Mouse (Mus musculus): ENCODE data around the gene Camp.
"Not testable (repeated sequence)": the region's sequence is repeated elsewhere in the genome, so short reads cannot be mapped to it uniquely, and the experiment has no call there.

Camp gene

DNA sequence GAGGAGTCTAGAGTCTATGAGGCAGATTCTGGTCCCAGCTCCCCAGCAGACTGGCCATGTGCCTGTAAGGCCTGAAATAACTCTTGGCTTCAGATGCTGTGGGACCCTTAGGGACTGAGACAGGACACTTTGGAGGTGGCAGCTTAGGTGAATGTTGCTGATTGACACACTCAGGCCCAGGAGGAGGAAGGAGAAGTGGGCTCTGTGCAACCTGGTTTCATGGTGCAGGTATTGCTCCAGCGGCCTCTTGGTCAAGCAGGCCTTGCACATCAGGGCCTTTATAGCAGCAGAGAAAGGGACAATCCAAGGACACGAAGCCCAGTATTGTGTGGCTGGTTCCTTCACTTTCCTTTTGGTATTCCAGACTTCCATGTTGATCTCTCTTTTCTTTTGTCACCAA, 4.9 kb upstream of the Camp start:
- DNase-seq (ENCODE audit: low read depth in 2 of 2, low spot score in 2 of 2), result no peak

DNA sequence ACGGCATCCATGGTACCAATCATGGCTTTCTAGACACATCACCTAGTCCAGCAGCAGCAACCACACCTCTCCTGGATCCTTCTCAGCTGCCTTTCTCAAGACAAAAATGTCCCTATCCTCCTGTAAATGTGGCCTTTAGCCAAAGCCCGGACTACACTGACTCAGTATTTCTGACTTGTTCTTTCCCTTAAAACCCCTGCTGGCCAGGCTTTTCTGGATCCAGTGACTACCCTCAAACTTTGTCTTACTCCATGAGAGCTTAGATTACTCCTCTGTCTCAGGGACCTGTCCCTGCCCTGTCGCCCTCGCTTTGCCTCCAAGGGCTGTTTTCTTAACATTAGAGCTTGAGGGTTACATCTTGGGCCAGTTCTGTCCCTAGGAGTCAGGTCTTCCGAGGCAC, 682 bp upstream of the Camp start:
- no peak for DNase-seq (ENCODE audit: low read depth in 2 of 2, low spot score in 2 of 2)

DNA sequence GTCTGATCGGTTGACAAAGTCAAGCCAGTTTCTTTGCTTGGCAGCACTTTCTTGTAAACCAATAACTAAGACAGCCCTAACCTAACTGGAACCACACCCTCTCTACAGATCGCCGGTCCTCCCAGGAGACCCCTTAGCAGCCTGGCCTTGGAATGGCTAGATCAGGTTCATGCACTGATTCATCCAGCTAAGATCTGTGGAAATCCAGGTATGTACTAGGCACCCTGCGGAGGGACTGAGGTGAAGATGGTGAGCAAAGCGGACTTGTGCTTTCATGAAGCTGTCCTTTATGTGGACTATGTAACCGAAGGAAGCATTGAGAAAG, 16.4 kb downstream of the Camp start:
- no peak for DNase-seq (ENCODE audit: low read depth in 2 of 2, low spot score in 2 of 2)

DNA sequence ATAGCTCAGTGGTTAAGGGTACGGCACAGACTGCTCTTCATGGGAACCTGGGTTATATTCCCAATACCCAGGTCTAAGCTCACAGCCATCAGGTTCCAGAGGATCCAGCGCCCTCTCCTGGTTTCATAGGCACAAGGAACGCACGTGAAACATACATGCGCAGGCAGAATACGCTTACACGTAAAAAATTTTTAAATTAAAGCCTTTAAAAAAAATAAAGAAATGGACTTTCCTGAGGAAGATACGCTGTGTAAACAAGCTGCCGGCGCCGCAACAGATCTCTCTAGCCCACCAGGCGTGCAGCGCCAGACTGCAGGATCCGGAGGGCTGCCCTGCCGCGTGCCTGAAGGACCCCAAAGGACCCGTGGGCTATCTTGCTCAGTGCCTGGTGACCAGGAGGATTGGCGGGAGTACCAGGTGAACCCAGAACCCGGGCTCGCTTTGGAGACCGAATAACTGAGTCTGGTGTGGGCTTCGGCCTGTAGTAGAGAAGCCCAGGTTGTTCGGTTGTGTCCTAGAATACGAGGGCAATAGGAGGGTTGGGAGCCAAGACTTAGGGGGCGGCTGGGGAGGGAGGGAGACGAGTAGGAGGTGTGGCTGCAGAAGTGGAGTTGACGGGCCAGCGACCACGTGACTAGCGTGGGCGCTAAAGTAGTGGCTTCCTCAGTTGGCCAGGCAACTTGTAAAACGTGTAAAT, 16.9 kb downstream of the Camp start, which contains the start of gene Nme6:
Gene Nme6 (plus strand): TSS at position 359 of the 697 bp plus-strand sequence.
- peak; percentile 78 to 83 for DNase-seq (ENCODE audit: low read depth in 2 of 2, low spot score in 2 of 2)

DNA sequence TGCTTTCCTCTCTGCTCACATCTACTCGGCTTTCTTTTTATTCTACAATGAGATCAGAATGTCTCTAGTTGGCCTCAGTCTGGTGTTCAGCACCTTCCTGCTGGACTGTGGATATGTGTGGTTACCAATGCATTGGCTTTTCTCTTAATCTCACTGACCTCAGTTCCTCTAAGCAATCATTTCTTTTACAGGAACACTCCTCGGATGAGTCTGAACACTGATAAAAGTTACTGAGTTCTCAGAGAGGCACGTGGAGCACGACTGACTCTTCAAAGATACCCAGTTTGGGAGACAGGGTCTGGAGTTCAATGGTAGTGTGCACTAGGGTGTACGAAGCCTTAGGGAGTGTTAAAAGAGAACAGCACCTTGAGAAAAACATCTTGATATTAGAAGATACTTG, 23.2 kb downstream of the Camp start:
- DNase-seq (ENCODE audit: low read depth in 2 of 2, low spot score in 2 of 2), result no peak

DNA sequence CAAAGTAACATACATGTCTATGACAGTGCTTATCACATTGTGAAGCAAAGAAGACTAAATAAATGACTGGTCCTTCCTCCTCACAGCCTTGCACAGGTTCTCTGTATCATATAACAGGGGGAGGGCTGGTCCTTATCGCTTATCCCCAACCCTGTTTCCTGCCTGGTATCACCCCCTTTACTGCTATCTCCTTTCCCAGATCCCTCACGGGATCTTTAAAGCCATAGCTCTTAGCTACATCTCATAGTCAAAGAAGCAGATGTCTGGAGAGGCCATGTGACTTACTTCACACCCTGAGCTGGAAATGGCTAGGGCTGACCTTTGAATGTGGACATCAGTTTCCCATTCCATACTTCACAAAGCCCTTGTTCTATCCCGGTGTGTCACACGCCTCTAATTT, 23.7 kb downstream of the Camp start:
- no peak for DNase-seq (ENCODE audit: low read depth in 2 of 2, low spot score in 2 of 2)

DNA sequence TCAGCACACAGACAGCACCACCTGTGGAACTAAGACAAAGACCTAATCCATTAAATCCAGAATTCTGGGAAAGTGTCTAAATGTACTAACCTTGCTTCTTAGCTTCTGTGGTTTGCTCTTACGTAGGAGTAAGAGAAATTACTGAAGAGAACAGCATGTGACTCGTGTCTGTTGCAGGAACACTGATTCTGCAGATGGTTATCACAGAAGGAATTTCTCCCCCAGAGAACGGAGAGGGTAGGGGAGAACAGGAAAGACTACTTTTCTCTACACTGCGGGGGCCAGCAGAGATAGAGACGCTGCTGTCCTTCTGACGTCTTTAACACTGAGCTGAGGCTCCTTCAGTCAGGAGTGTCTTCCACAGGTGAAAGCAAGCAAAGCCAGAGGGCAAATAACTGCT, 33.1 kb downstream of the Camp start:
- no peak for DNase-seq (ENCODE audit: low read depth in 2 of 2, low spot score in 2 of 2)

DNA sequence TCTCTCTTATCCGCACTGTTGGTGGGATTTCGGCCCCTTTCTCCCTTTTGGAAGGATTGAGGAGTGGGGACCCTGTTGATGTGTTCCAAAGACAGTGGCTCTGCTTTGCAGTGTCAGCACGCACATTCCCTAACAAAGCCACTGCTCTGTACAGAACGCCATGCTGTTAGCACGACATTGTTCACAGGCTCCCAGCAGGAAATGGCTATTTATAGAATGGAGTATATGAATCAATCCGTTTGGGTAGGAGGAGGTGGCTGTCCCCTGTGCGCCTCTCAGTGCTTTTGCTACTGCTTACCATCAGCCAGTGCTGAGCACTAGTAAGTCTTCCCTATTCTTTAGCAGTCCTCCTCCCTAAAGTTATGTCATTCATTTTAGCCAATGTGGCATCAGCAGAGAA, 36.0 kb downstream of the Camp start:
- no peak for DNase-seq (ENCODE audit: low read depth in 2 of 2, low spot score in 2 of 2)

DNA sequence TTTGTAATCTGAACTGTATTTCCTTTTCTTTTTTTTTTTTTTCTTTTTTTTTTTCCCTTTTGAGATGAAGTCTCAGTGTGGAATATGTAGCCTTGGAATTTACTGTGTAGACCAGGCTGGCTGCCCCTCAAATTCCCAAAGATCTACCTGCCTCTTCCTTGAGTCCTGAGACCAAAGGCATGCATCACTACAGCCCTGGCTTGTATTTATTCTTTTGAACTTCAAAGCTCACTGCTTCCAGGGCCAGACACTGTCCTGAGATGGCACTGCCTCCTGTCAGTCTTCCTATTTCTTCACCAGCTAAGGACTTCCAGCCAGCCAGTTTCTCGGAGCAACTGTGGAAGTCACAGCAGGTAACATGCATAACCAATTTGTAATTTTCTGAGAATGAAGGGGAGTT, 37.4 kb downstream of the Camp start, which contains the start of gene Spink8:
Gene Spink8 (plus strand): TSS at position 301 of the 400 bp plus-strand sequence.
- no peak for DNase-seq (ENCODE audit: low read depth in 2 of 2, low spot score in 2 of 2)

DNA sequence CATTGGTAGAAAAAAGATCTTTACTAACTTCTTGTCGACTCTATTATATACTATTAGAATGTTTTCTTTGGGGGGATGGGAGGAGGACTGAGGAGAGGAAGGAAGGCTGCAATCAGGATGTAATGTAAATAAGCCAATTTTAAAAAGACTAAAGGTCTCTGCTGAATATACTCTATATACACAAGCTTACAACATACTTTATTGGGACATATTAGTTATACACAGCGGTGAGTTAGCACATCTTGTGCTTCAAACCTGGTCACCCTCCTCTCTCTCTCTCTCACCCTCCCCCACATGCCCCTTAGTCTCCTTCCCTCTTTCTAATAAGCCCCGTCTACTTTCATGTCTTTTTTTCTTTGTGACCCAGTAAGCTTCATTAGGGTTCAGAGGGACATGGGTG, 41.5 kb downstream of the Camp start:
- DNase-seq (ENCODE audit: low read depth in 2 of 2, low spot score in 2 of 2), result no peak

DNA sequence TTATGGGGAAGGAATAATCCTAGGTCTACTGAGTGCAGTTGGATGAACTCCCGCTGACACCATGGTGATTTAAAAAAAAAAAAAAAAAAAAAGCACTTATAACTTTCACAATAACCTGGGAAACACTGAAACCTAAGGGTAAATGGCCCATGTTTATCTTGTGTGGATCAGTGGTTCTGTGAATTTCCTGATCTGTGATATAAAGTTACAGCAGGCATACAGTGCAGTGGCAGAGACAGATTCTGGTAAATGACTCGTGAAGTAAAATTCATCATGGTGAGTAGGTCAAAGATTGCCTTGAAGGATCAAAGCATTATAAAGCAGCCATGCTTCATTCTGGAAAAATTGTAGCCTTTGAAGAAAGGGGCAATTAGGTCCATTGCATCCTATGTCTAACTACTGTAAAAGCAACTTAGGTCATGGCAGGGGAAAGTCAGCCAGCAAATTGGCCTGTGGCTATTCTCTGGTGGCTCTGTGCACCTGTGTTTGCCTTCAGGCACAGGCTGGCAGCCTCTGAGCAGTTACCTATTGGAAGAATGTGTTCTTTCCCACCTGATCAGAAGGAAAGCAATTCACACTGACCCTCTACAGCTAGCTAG, 42.6 kb downstream of the Camp start:
- no peak for DNase-seq (ENCODE audit: low read depth in 2 of 2, low spot score in 2 of 2)

DNA sequence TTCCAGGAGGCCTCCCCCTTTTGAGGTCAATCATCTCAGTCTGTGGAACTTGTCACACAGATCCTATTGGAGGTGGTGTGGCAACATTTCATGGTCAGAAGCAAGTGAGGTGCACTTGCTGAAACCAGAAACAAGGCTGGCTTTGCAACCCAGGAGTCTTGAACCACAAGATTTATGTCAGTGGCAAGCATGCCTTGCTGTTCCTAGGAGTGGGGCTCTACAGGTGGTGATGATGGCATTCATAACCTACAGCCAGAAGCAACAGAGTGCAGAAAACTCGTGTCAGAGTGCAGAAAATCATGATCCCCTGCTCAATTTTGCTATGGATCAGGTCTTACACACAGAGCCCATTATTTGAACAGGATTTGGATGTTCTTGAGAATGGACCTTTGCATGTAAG, 43.2 kb downstream of the Camp start:
- no peak for DNase-seq (ENCODE audit: low read depth in 2 of 2, low spot score in 2 of 2)

DNA sequence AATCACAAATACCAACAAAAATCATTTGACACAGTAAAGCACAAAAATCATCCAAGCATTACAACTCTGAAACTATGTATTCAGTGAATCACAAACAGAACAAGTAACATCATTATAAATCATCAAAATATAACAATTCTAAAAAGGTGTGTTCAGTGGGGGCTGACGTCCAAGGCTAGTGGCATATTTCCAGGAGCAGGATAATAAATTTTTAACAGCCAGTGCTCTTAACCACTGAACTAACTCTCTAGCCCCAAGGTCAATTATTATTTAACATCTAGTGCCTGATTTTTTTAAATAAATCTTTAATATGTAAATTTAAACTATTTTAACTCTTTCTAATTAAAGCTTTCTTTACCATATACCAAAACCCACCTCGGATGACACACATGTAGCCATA, 43.8 kb downstream of the Camp start:
- DNase-seq (ENCODE audit: low read depth in 2 of 2, low spot score in 2 of 2), result not testable (repeated sequence)

DNA sequence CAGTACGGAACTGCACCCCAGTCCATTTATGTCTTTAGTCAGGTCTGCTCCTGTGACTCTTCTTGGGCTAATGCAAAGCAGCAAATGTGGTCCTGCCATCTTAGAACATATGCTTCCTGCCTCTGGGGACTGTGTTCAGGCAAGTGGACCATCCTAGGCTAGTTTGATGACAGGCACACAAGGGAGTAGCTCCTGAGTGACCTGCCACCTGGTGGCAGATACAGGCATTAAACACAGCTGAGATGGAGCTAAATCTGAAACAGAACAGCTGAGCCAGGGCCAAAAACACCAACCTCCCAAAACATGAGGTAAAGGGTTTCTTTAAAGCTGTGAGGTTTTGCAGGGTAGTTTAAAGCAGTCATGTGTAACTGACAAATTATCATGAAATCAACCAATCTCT, 51.4 kb downstream of the Camp start:
- DNase-seq (ENCODE audit: low read depth in 2 of 2, low spot score in 2 of 2), result peak in 1 of 2 experiments; percentile 2
